Mouse (Mus musculus): Measurements from ENCODE around the gene Dtx3. TPM values are rescaled to one million over a fixed set of nuclear protein-coding genes. Genes with fewer than 3 reads are reported as not detected.

Dtx3 gene
- polyA plus RNA-seq, 1 experiment from 2014 or later: 138 TPM

- ATAC-seq (ENCODE audit: insufficient number of reproducible peaks, low FRiP score, low TSS enrichment, low read depth) (no peak), DNase-seq (ENCODE audit: low spot score) (no peak)
- Histone ChIP-seq H3K36me3 (ENCODE audit: control insufficient read depth, insufficient read depth, low read length) (peaks cover 7% of the 10 kb centered on the region; the same call in 1 of the 2 replicates), H3K27ac (replicated peaks; ENCODE audit: low read depth, low read length) (peak overlapping the region; percentile 91; the same call in 1 of the 2 replicates), H3K27me3 (ENCODE audit: control insufficient read depth, insufficient read depth, low read length) (no peaks in the 10 kb centered on the region), H3K9me3 (ENCODE audit: control insufficient read depth, low read length) (no peaks in the 10 kb centered on the region), H3K4me1 (ENCODE audit: control insufficient read depth, insufficient read depth, low read length) (peaks cover 21% of the 10 kb centered on the region; the same call in 1 of the 2 replicates), H3K4me3 (ENCODE audit: low read depth, low read length) (peak overlapping the region; percentile 81), H3K4me2 (ENCODE audit: low read depth, severe bottlenecking) (peak overlapping the region; percentile 66), H3K9ac (ENCODE audit: low read length) (peak overlapping the region; percentile 86)
- under 1% methylated on average over 16 of the region's 21 CpGs for WGBS
Measured at GRCm38 (mm10) chr10:127188079-127188453, 7.5 kb downstream of the Dtx3 start.

- peaks cover 4% of the 10 kb centered on the region; the same call in 1 of the 2 replicates for H3K36me3 ChIP-seq (ENCODE audit: control insufficient read depth, insufficient read depth, low read length)
- no peaks in the 10 kb centered on the region for H3K27me3 ChIP-seq (ENCODE audit: control insufficient read depth, insufficient read depth, low read length)
- no peak for ATAC-seq (ENCODE audit: insufficient number of reproducible peaks, low FRiP score, low TSS enrichment, low read depth)
- peak overlapping the region; percentile 86 for H3K9ac ChIP-seq (ENCODE audit: low read length)
- H3K4me2 ChIP-seq (ENCODE audit: low read depth, severe bottlenecking): peak overlapping the region; percentile 66
- 36% methylated on average over 10 of the region's 10 CpGs for WGBS
- H3K9me3 ChIP-seq (ENCODE audit: control insufficient read depth, low read length): no peaks in the 10 kb centered on the region
- peaks cover 21% of the 10 kb centered on the region; the same call in 1 of the 2 replicates for H3K4me1 ChIP-seq (ENCODE audit: control insufficient read depth, insufficient read depth, low read length)
- peak overlapping the region; percentile 81 for H3K4me3 ChIP-seq (ENCODE audit: low read depth, low read length)
- DNase-seq (ENCODE audit: low spot score): peak; percentile 29
- H3K27ac ChIP-seq (replicated peaks; ENCODE audit: low read depth, low read length): peak overlapping the region; percentile 91; the same call in 1 of the 2 replicates
Measured at GRCm38 (mm10) chr10:127187371-127188078, 8.0 kb downstream of the Dtx3 start.

- 89% methylated on average over 1 of the region's 1 CpGs for WGBS
- ATAC-seq (ENCODE audit: insufficient number of reproducible peaks, low FRiP score, low TSS enrichment, low read depth): no peak
- Histone ChIP-seq H3K4me3 (ENCODE audit: low read depth, low read length) (no peak overlapping the region), H3K27me3 (ENCODE audit: control insufficient read depth, insufficient read depth, low read length) (no peaks in the 10 kb centered on the region; the same call in 1 of the 2 replicates), H3K9ac (ENCODE audit: low read length) (no peak overlapping the region), H3K4me1 (ENCODE audit: control insufficient read depth, insufficient read depth, low read length) (peaks cover 21% of the 10 kb centered on the region; the same call in 1 of the 2 replicates), H3K36me3 (ENCODE audit: control insufficient read depth, insufficient read depth, low read length) (peaks cover 4% of the 10 kb centered on the region; the same call in 1 of the 2 replicates), H3K27ac (replicated peaks; ENCODE audit: low read depth, low read length) (no peak overlapping the region), H3K4me2 (ENCODE audit: low read depth, severe bottlenecking) (no peak overlapping the region), H3K9me3 (ENCODE audit: control insufficient read depth, low read length) (no peaks in the 10 kb centered on the region)
- no peak for DNase-seq (ENCODE audit: low spot score)
Measured at GRCm38 (mm10) chr10:127186451-127186850, 9.1 kb downstream of the Dtx3 start.

GRCm38 (mm10) chr10:127185506-127185905 lies 10.0 kb downstream of the Dtx3 start:
- ATAC-seq (ENCODE audit: insufficient number of reproducible peaks, low FRiP score, low TSS enrichment, low read depth) (no peak), DNase-seq (ENCODE audit: low spot score) (no peak)
- WGBS: 84% methylated on average over 15 of the region's 15 CpGs
- Histone ChIP-seq H3K27me3 (ENCODE audit: control insufficient read depth, insufficient read depth, low read length) (peaks cover 8% of the 10 kb centered on the region), H3K9me3 (ENCODE audit: control insufficient read depth, low read length) (no peaks in the 10 kb centered on the region), H3K9ac (ENCODE audit: low read length) (no peak overlapping the region), H3K4me3 (ENCODE audit: low read depth, low read length) (no peak overlapping the region), H3K4me1 (ENCODE audit: control insufficient read depth, insufficient read depth, low read length) (peaks cover 20% of the 10 kb centered on the region; the same call in 1 of the 2 replicates), H3K36me3 (ENCODE audit: control insufficient read depth, insufficient read depth, low read length) (peaks cover 4% of the 10 kb centered on the region; the same call in 1 of the 2 replicates), H3K4me2 (ENCODE audit: low read depth, severe bottlenecking) (no peak overlapping the region), H3K27ac (replicated peaks; ENCODE audit: low read depth, low read length) (no peak overlapping the region)

- Histone ChIP-seq H3K9me3 (ENCODE audit: control insufficient read depth, low read length) (no peaks in the 10 kb centered on the region), H3K36me3 (ENCODE audit: control insufficient read depth, insufficient read depth, low read length) (peaks cover 4% of the 10 kb centered on the region; the same call in 1 of the 2 replicates), H3K27ac (replicated peaks; ENCODE audit: low read depth, low read length) (no peak overlapping the region), H3K4me1 (ENCODE audit: control insufficient read depth, insufficient read depth, low read length) (peaks cover 18% of the 10 kb centered on the region; the same call in 1 of the 2 replicates), H3K9ac (ENCODE audit: low read length) (no peak overlapping the region), H3K4me2 (ENCODE audit: low read depth, severe bottlenecking) (no peak overlapping the region), H3K27me3 (ENCODE audit: control insufficient read depth, insufficient read depth, low read length) (peaks cover 11% of the 10 kb centered on the region), H3K4me3 (ENCODE audit: low read depth, low read length) (no peak overlapping the region)
- ATAC-seq (ENCODE audit: insufficient number of reproducible peaks, low FRiP score, low TSS enrichment, low read depth) (no peak), DNase-seq (ENCODE audit: low spot score) (no peak)
- 70% methylated on average over 9 of the region's 9 CpGs for WGBS
Measured at GRCm38 (mm10) chr10:127185101-127185500, 10.4 kb downstream of the Dtx3 start.

- Histone ChIP-seq H3K27ac (replicated peaks; ENCODE audit: low read depth, low read length) (no peak overlapping the region), H3K36me3 (ENCODE audit: control insufficient read depth, insufficient read depth, low read length) (peaks cover 4% of the 10 kb centered on the region; the same call in 1 of the 2 replicates), H3K4me2 (ENCODE audit: low read depth, severe bottlenecking) (peak overlapping the region; percentile 10; the same call in 1 of the 2 replicates), H3K9me3 (ENCODE audit: control insufficient read depth, low read length) (no peaks in the 10 kb centered on the region), H3K27me3 (ENCODE audit: control insufficient read depth, insufficient read depth, low read length) (peaks cover 24% of the 10 kb centered on the region), H3K4me1 (ENCODE audit: control insufficient read depth, insufficient read depth, low read length) (peaks cover 24% of the 10 kb centered on the region; the same call in 1 of the 2 replicates), H3K4me3 (ENCODE audit: low read depth, low read length) (no peak overlapping the region), H3K9ac (ENCODE audit: low read length) (no peak overlapping the region)
- WGBS: 10% methylated on average over 20 of the region's 20 CpGs
- no peak for ATAC-seq (ENCODE audit: insufficient number of reproducible peaks, low FRiP score, low TSS enrichment, low read depth)
- DNase-seq (ENCODE audit: low spot score): peak; percentile 43
Measured at GRCm38 (mm10) chr10:127183759-127184158, 11.8 kb downstream of the Dtx3 start.

GRCm38 (mm10) chr10:127182624-127183023 lies 12.9 kb downstream of the Dtx3 start:
- Histone ChIP-seq H3K4me3 (ENCODE audit: low read depth, low read length) (no peak overlapping the region), H3K4me2 (ENCODE audit: low read depth, severe bottlenecking) (no peak overlapping the region), H3K36me3 (ENCODE audit: control insufficient read depth, insufficient read depth, low read length) (peaks cover 4% of the 10 kb centered on the region; the same call in 1 of the 2 replicates), H3K27ac (replicated peaks; ENCODE audit: low read depth, low read length) (no peak overlapping the region), H3K27me3 (ENCODE audit: control insufficient read depth, insufficient read depth, low read length) (peaks cover 35% of the 10 kb centered on the region), H3K4me1 (ENCODE audit: control insufficient read depth, insufficient read depth, low read length) (peaks cover 26% of the 10 kb centered on the region), H3K9ac (ENCODE audit: low read length) (no peak overlapping the region), H3K9me3 (ENCODE audit: control insufficient read depth, low read length) (no peaks in the 10 kb centered on the region)
- 90% methylated on average over 4 of the region's 4 CpGs for WGBS
- ATAC-seq (ENCODE audit: insufficient number of reproducible peaks, low FRiP score, low TSS enrichment, low read depth) (no peak), DNase-seq (ENCODE audit: low spot score) (no peak)

GRCm38 (mm10) chr10:127181566-127181965 lies 14.0 kb downstream of the Dtx3 start:
- ATAC-seq (ENCODE audit: insufficient number of reproducible peaks, low FRiP score, low TSS enrichment, low read depth) (no peak), DNase-seq (ENCODE audit: low spot score) (no peak)
- no peak overlapping the region for H3K4me2 ChIP-seq (ENCODE audit: low read depth, severe bottlenecking)
- no peak overlapping the region for H3K4me3 ChIP-seq (ENCODE audit: low read depth, low read length)
- no peaks in the 10 kb centered on the region; the same call in 1 of the 2 replicates for H3K36me3 ChIP-seq (ENCODE audit: control insufficient read depth, insufficient read depth, low read length)
- H3K27me3 ChIP-seq (ENCODE audit: control insufficient read depth, insufficient read depth, low read length): peaks cover 38% of the 10 kb centered on the region
- WGBS: 77% methylated on average over 6 of the region's 6 CpGs
- H3K9me3 ChIP-seq (ENCODE audit: control insufficient read depth, low read length): no peaks in the 10 kb centered on the region
- no peak overlapping the region for H3K27ac ChIP-seq (replicated peaks; ENCODE audit: low read depth, low read length)
- H3K9ac ChIP-seq (ENCODE audit: low read length): no peak overlapping the region
- H3K4me1 ChIP-seq (ENCODE audit: control insufficient read depth, insufficient read depth, low read length): peaks cover 22% of the 10 kb centered on the region

Measured in limb, embryonic 11.5 days (tissue).